Mouse (Mus musculus): ENCODE data around the gene Erlin1.

Gene Erlin1

GRCm38 (mm10) chr19:43998802-43999527 is 70.6 kb downstream of the Erlin1 start:
- no peak for DNase-seq (ENCODE audit: low spot score in 2 of 2)

GRCm38 (mm10) chr19:43998101-43998500 is 71.5 kb downstream of the Erlin1 start:
- DNase-seq (ENCODE audit: low spot score in 2 of 2): no peak

GRCm38 (mm10) chr19:43995427-43995826 is 74.2 kb downstream of the Erlin1 start:
- DNase-seq (ENCODE audit: low spot score in 2 of 2): no peak

- DNase-seq (ENCODE audit: low spot score in 2 of 2): no peak
These were observed 77.1 kb downstream of the Erlin1 start for GRCm38 (mm10) chr19:43992464-43992863.

GRCm38 (mm10) chr19:43990362-43990761 is 79.2 kb downstream of the Erlin1 start:
- no peak for DNase-seq (ENCODE audit: low spot score in 2 of 2)

- no peak for DNase-seq (ENCODE audit: low spot score in 2 of 2)
These were observed 83.4 kb downstream of the Erlin1 start, which contains the start of gene Cpn1 for GRCm38 (mm10) chr19:43986069-43986794. Gene Cpn1, minus strand, starts transcription at chr19:43986556.
